Mouse (Mus musculus) mature B cell (primary cell): Measurements from ENCODE around the gene Unc5cl.

Experiments used
- in situ Hi-C: fragments of 300-500 bp; cut with MboI; formaldehyde crosslinking; loops from 2 replicates; pipeline ENCODE4 v1.14.3; 2019

The Unc5cl gene

DNA sequence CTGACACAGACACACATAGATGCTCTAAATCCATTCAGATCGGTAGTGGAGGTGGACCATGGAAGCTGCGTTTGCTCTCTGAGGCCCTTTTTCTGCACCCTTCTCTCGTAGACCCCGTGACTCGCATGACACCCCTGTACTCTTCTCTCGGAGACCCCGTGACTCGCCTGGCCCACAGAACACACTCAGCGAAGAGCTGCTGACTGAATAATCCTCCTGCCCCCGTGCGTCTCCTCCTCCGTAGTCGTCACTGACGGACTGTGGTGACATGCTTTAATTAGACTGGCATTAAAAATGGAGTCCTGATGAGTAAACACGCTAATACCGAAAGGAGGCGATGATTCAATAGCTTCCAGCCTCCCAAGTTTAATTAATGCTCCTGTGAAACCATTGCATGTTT is 84.6 kb downstream of the Unc5cl start:
- in situ Hi-C loops, result no loop called here

DNA sequence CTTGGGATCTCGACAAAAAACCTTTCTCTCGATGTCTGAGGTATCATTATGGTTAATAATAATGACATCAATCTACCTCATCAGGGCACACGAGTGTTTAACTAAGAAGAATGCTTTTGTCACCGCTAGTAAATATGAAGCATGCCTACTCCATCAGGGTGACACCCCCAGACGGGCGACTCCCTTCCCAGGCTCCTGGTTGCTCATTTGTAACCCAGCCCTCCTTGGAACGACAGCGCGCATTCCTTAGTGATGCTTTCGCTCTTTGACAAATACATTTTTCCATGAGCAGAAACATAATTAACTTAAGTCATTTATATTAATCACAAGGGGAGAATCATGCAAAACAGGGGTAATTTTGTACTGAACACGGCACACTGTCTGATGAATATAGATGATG is 88.0 kb downstream of the Unc5cl start:
- in situ Hi-C loops, result no loop called here

DNA sequence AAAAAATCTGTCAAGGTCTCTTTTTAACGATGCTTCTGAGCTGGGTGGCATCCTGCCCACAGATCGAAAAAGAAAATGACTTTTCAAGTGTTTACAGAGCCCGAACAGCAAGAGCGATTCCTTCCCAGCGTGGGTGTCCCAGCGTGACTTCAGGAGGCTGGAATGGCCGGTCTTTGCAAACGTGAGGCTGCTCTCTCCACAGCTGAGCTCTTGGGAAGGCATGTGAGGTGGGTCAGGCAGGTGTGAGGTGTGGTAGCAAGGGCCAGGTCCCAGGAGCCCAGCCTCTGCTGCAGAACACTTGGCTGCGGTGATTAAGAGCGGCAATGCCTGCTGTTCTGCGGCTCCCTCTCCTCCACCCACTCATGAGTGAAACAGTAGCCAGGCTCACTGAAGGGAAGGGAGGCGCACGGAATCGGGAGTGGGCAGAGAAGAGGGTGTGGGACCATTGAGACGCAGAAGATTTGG is 88.6 kb downstream of the Unc5cl start:
- in situ Hi-C loops, result no loop called here

DNA sequence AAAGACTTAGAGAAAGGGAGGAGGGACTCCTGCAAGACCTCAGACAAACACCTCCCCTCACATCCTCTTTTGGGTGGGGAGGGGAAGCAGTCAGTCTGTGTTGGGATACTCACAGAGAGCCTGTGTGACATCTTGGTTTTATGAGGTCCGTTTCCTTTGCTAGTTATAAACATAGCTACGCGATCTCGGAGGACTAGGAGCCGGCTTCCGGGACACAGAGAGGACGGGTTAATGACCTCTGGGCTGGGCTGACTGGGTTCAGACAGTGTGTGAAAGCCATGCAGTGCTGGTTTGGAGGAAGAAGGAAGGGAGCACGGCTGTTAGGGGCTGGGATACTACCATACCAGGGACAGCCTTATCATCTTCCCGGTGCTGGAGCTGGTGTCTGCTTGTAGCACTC is 90.0 kb downstream of the Unc5cl start:
- in situ Hi-C loops, result no loop called here

DNA sequence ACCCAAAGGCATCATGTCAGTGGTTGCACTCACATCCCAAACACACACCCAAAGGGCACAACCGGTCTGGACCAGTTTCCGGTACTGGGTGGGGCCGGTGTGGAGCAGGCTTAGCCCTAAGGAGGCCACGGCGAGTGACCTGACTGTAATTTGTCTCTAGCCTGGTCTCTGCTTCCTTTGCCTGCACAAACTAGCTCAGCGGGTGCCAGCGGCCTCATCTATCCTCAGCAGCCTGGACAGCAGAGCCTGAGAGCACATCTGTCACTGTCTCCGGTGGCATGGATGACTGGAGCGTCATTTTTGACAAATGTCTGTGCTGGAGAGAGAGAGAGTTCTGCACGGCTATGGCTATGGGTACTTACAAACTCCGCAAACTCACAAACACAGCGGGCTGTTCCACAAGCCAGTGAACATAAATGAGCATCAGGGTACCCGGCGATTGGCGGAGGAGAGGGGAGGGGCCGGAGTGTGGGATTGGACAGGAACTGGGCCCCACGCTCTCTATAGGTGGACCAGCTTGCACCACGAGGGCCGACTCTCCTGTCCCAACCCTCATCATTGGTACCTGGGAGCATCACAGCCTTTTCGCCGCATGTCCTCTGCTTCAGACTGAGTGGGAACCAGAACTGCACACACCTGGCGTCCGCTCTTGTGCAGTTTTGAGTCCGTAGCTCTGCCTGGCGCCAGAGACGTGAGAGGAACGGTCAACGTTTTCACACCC is 90.7 kb downstream of the Unc5cl start:
- in situ Hi-C loops, result no loop called here

DNA sequence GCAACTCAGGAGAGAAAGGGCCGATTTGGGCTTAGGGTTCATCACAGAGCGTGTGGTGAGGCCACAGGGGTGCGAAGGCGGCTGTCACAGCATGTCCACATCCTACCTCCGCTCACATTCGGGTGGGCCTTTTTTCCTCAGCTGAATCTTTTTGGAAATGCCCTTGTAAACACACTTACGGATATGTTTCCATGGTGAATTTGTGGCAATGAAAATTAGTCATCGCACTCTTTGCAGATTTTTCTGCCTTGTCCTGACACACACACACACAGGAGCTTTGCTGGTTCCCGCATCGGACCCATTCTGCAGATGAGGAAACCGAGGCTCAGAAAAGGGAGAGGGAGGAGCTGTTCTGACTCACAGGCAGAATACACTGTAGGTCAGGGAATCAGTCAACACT is 91.3 kb downstream of the Unc5cl start:
- in situ Hi-C loops, result no loop called here

DNA sequence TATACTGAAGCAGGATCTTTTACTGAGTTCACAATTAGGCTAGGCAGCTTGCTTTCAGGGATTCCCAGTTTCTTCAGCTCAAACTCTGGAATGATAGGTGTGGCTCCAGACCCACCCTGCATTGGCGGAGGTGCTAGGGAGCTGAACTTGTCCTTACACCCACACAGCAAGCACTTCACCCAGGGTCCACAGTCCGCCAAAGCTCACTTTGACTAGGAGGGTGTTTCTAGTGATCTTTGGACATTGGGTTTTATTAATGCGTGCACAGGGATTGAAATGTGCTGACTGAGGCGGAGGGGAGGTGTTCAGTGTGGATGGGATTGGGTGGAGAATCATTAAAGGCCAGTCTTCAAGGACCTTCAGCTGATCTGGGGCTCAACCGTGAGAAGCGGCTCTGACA is 93.0 kb downstream of the Unc5cl start:
- in situ Hi-C loops, result no loop called here

DNA sequence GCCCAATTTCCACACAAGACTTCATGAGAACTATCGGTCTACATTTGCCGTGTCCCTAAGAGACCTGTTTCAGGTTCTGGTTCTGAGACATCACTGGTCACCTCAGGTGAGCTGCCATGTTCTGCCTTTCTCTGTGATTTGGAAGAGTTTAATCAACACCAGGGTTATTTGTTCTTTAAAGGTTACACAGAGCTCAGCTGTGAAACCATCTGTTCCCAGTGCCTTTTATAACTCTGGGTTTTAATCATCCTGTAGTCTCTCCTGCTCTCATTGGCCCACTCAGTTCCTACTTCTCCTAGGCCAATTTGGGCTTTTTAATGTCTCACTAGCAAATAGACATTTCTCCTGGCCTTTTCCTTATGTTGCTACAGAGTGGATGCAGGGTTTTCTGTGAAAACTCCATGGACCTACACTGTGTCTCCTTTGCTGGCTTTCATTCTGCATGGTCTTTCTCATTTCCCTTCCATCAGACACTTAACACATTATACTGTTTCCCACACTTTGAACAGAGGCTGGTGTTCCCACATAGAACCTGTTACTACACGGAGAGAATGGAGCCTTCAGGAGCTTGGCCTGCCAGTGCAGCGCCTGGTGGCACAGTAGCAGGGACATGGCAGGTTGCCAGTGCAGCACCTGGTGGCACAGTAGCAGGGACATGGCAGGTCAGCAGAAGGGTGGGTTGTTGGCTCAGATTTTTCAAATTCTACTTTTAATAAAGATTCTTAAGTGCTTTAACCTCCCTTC is 97.3 kb downstream of the Unc5cl start:
- in situ Hi-C loops, result no loop called here

DNA sequence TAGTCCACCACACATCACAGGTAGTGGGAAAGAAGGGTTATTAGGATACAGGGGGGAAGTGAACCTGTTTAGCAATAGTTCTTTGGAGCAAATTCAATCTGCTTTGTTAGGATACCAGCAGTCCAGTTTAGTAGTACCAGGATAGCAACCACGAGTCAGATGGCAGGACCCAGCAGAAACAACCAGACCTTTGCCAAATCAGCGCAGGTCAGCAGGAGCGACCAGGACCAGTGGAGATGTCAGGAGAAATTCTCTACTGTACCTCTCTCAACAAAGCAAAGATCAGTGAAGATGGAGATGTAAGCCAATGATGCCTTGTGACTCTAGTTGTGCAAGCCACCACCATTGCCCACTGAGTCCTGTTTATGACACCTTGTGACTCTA is 97.8 kb downstream of the Unc5cl start:
- in situ Hi-C loops, result no loop called here

DNA sequence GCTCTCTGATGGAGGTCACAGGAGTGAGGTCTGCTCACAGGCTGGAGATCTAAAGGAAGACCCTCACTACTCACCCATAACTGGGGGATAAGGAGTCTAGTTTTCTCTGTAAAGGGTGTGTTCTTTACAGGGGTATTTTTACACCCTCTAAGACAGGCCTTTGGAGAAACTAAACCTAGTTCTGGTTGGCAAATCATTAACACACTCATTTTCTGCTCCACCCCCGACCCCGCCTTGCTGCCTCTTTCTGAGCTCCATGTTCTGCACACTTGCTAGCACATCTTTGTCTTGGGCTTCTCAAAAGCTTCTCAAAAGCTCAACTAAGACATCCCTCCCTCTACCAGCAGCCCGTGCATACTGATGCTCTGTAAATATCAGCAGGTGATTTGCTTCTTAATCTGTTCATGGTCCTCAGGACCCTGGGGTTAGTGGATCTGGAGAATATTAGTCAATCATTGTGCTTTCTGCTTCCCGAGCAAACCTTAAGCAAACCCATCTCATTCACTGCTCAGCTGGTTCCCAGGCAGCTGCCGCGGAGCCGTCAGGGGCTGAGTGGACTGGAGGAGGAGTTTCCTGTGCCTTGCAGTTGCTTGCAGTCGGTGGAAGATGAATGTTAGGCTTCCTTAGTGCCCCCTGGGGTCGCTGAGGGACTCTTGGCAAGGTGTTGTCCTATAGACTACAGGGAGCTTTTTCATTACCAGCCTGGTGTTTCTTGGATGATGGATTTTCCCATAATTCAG is 101.7 kb downstream of the Unc5cl start:
- in situ Hi-C loops, result no loop called here

DNA sequence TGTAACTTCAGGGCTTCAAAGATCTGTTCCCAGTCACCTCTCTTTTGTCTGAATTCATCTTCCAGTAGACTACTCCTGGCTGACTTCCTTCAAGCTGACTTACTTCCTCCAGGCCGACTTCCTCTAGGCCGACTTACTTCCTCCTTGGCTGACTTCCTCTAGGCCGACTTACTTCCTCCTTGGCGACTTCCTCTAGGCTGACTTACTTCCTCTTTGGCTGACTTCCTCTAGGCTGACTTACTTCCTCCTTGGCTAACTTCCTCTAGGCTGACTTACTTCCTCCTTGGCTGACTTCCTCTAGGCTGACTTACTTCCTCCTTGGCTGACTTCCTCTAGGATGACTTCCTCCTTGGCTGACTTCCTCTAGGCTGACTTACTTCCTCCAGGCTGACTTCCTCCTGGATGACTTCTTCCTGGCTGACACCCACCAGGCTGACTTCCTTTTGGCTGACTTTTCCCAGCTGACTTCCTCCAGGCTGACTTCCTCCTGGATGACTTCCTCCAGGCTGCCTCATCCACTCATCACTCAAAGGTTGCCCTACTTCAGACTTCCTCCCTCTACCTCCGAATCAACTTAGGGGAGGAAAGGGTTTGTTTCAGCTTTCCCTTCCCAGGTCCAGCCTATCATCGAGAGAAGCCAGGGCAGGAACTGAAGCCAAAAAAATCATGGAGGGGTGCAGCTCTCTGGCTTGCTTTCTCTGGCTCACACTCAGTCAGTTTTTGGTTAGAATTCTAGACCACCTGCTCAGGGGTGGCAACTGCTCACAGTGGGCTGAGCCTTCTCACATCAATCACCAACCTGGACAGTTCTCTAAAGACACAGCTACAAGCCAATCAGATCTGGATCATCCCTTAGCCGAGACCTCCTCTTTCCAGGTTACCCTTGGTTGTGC is 103.4 kb downstream of the Unc5cl start:
- in situ Hi-C loops, result no loop called here

DNA sequence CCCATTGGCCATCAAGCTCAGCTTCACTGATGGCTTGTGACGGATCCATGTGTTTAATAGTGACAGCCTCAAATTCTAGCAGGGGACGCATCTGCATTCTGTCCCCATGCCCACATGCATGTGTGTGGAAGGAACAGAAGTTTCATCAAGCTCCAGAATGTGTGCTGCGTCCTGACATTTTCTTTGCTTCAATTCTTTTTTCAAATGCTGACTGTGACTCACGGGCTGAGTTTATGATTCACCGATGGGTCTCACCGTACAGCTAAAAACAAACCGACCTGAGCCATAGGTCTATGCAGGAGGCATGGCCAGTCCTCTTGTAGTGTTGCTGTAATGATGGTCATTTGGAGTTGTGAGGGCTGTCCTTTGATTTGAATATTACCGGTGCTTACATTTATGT is 110.2 kb downstream of the Unc5cl start:
- in situ Hi-C loops, result no loop called here

DNA sequence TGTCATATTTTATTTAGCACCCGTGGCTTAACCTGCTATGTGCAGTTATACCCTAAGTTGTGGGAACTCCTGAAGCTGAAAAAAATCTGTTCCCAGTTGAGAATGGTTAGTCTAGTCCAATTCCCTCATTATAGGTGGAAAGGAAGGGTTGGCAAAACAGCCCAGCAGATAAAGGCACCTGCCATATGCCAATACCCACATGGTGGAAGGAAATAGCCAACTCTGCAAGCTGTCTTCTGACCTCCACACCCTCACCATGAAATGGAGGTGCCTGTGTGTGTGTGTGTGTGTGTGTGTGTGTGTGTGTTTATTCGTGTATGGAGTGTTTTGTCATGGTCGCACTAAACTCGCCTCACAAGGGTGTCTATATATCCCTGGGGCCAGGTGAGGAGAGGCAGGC is 115.0 kb downstream of the Unc5cl start:
- in situ Hi-C loops, result no loop called here

DNA sequence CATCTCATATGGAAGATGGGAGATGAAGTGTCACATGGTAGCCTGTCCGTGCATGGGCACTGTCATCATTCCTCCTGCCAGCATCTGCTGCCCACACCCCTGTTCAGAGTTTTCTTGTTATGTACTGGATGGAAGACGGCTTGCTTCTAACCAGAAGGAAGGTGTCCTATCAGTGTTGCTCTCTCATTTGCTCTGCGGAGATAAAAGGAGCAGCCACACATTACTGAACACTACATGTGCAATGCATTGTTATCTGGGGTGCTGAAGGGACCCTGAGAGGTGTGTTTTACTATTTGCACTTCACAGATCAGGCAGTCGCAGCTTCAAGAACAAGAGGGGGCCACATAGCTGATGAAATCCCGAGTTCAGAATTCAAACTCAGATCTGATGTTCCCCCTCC is 126.5 kb downstream of the Unc5cl start:
- in situ Hi-C loops, result no loop called here

DNA sequence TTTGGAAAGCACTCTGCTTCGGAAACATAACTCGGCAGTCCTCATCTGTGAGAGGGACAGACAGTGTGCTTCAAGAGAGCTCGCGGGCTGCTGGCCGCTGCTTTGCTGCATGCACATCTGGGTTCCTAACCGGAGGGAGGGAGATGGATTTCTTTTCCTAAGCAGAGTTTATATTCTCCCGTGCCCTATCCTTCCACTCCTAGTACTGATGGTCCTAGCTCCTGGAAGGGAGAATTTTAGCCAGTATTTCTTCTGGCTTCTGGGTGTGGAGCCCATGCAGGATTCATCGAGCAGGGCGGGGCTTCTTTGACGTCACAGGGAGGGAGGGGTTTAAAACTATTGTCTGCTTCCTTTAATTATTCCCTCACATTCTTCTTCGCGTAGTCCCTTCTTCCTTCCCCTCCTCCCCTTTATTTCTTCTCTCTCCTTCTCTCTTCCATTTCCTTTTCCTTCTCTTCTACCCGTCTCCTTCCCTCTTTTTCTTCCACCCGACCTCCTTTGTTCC is 127.8 kb downstream of the Unc5cl start:
- in situ Hi-C loops, result no loop called here

DNA sequence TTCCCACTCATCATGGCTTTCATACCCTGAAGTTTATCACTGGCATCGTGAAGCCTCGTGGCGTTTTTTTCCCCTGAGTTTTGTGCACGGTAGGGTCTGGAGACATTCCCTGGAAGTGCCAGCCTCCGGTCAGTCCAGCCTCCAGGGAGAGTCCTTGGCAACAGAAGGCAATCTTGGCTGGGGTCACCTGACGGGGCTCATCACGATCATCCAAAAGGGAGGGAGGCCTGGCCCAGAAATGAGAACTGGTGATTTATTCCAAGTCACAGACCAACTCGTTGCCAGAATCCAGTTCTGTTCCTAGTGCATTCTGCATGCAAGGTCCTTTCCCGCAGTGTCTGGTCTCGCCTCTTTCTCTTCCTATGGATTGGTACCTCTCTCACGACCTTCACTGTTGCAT is 128.7 kb downstream of the Unc5cl start:
- in situ Hi-C loops, result no loop called here

DNA sequence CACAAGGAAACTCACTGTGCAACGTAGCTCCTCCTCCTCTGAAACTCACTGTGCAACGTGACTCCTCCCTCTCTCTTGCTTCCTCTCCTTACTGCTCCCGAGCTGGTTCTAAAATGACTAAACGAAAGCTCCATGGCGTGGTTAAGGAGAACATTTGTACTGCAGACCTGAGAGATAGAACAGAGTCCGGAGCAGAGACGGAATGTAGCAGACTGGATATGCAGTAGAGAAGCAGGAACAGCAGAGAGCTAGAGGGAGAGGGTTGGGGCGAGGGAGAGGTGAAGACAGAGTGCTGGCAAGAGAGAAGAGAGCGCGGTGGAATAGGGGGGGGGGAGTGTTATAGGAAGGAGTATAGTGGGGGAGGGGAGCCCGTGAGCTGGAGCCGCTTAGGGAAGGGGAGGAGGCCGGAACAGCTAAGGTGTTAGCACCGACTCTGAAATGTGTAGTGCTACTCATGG is 131.2 kb downstream of the Unc5cl start:
- in situ Hi-C loops, result no loop called here

DNA sequence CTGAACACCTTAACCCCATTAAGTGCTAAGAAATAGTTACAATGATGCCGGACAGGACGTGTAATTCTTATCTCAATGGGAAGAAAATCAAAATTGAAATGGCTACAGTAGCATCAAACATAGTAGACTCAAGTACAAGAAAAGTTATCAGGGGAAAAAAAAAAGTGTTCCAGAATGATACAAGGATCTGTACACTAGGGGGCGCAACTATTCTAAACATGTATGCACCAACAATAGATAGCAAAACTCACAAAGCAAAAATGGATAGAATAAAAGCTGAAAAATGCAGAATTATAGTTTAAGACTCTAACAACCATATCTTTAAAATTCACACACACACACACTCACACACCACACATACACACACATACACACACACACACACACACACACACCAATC is 134.0 kb downstream of the Unc5cl start:
- in situ Hi-C loops, result no loop called here
